Mouse (Mus musculus) kidney, postnatal 10 days (tissue): ENCODE data around the gene Pramef8.
"Not testable (repeated sequence)": the region's sequence is repeated elsewhere in the genome, so short reads cannot be mapped to it uniquely, and the experiment has no call there.

ENCODE experiments used
- DNase-seq: peaks from one replicate; pipeline ENCODE4 v3.0.0; 2021; ENCODE audit warnings: mixed read lengths

Gene Pramef8

DNA sequence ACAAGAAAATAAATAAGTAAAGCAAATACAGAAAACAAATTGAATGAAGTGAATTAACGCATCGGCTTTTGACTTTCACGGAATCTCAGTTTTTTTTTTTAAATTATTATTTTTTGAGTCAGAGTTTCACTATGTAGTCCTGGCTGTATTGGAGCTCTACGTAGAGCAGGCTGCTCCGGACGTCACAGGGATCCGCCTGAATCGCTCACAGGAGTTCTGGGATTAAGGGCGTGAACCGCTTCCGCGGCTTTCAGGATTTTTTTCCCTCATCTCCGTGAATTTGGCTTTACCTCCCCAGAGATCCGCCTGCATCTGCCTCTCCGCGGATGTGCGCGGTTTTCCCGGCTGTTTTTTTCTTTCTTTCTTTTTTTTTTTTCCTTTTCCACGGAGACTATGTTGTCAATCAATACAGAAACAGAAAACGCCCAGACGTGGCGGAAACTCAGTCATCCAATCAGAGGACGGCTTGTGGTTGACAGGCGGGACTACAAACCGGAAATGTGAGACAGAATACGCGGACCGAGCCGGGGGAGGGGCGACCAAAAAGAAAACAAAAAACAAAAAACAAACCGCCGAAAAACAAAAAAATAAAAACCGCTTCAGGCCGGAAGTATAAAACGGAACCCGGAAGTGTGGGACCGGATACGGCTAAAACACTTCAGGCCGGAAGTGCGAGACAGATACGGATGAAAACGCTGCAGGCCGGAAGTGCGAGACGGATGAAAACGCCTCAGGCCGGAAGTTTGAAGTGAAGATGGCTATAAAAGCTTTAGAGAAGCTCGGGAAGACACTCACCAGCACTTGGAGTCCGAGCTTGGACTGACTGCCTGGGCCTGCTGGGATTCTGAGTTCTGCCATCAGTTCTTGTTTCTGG is at the start of gene Pramef8:
TSS of gene Pramef8 (plus strand) at position 208 of the 874 bp plus-strand sequence.
- peak; percentile 94 for DNase-seq

DNA sequence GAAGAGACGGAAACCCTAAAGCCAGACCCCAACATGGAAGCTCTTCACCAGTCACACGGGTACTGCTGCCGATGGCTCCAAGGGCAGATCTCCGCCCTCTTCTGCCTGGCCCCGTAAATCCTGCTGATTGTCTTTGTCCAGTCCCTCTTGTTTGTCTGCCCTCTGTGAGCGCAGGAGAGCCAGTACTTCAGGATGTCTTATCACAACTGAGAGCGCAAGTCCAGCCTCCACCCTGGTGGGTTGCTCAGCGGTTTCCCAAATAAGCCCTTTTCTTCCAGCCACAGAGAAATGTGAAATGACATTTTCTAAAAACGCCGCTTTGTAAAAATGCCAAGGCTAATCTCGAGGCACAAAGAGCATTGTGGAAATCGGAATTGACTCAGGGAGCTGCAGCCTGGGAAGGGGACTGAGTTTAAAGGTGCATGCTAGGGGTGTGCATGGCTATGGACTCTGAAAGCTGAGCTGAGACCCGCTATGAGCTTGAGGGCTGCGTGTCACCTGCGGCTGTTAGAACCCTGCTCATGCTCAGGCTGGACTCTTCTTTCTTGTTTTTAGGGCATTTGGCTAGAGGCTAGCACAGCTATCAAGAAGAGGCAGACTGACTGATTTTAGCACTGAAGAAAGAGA is 45.7 kb upstream of the Pramef8 start:
- no peak for DNase-seq

GRCm38 (mm10) chr4:143379480-143379879 is 32.7 kb upstream of the Pramef8 start:
- DNase-seq: no peak

DNA sequence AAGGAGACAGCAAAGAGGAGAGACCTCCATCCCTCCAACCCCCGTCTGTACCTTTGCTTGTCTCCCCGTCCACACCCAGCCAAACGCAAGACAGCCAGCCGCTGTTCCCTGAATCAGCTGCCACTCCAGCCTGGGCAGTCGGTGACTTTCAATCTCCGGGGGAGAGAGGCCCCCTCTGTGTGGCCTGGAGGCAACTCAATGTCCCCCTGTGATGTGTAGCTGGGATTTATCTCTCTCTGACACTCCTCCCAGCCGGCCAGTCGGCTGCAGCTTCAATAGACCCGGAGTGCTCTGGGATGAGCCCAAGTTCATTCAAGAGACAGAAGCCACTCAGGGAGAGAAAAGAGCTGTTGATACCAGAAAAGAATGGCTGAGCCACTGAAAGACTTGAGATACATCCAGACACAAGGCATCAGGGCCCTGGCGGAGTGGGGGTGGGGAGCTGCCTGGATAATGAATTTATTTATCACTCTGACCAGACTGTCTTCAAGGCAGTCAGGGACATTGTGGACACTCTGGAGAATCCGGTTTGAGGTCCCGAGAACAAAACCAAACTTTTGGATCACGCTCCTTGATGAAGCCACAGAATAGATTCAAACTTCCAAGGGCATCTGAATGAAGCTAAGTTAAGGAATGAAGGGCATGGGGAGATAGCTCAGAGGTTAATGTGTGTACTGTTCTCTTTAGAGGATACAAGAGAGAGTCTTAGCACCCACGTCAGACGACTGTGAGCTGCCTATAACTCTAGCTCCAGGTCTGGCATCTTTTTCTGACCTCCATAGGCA is 32.1 kb upstream of the Pramef8 start:
- DNase-seq: peak; percentile 7

DNA sequence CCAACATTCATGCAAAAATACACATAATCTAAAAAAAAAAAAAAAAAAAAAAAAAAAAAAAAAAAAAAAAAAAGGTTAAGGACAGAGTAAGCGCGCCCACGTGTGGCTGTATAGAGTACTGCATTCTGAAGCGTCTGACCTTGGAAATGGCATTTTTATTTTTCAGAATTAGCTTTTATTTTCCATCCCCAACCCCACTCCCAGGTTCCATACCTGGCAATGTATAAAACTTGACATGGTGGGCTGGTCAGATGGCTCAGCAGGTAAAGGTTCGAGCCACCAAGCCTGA is 31.6 kb upstream of the Pramef8 start:
- DNase-seq: peak; percentile 71

DNA sequence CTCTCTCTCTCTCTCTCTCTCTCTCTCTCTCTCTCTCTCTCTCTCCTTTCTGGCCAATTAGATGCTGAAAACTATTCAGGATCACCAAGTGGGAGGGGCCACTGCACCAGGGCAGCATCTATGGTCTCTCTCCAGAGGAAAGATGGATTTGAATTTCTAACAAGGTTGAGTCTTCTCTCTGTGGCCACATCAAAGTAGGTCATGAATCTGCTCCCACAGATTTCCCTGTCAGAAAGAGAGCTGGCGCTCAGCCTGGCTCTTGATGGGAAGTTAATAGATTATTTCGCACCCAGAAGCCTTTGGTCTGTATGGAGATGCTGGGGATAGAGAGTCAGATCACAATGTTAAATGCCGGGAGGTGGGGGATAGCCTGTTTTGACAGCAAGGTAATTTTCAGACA is 30.1 kb upstream of the Pramef8 start:
- DNase-seq: no peak

DNA sequence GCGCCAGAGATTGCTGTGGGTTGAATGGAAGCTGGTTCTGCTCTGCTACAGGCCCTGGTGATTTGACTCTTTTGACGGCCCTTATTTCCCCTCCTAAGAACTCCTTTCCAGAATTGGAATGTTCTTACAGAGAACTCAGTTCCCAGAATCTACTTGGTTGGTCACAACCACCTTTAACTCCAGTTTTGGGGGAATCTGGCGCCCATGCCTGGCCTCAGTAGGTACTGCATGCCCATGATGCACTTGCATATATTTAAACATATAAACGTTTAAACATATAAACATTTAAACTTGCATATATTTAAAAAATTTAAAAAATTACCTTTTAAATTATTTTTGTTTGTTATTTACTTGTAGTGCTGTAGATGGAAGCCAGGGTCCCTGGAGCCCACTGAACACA is 28.6 kb upstream of the Pramef8 start:
- no peak for DNase-seq

- DNase-seq: peak; percentile 66
Measured at GRCm38 (mm10) chr4:143388955-143389702, 23.1 kb upstream of the Pramef8 start.

DNA sequence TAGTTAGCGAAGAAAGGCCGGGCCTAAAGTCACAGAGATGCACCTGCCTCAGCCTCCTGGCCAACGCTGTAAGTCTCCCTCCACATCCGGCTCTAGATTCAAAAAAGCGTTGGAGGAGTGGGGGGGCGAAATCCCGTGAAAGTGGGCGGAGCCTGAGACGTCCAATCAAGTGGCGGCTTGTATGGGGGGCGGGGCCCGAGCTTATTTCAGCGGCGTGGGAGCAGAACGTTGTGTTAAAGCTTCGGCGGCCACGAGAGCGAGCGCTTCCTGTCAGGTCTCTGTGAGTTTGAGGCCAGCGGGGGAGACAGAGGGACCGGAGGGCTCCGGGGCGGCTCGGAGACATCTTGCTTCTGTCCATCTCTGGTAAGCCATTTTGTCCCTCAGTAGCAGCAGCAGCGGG is 18.0 kb upstream of the Pramef8 start, which contains the start of gene Pramel1:
TSS of gene Pramel1 (plus strand) at position 248 of the 400 bp plus-strand sequence.
- no peak for DNase-seq

DNA sequence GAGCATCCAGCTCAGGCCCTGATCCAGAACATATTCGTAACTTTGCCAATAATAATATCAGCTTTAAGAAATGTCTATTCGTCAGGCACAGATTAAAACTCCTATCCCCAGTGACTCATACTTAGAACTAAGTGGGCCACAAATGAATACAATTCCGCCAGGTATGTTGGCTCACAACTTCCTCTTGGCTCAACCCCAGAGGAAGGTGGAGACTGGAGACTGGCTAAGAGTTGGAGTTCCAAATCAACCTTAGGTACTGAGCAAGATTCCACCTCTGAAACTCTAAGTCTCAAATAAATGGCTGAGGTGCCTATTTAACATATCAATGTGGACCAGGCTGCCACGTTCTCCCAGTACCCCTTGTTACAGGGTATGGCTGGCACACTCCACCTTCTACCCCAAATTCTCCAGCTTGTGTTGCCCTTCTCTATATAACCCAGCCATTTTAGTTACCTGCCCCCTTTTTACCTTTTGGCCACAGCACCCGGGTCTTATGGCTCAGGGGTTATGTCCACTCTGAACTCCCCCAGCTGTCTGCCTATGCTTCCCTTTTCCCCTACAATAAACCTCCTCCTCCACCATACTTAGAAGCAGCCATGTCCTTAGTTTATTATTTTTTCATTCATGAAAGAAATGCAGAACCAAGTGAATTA is 534 bp upstream of the Pramef8 start:
- no peak for DNase-seq

DNA sequence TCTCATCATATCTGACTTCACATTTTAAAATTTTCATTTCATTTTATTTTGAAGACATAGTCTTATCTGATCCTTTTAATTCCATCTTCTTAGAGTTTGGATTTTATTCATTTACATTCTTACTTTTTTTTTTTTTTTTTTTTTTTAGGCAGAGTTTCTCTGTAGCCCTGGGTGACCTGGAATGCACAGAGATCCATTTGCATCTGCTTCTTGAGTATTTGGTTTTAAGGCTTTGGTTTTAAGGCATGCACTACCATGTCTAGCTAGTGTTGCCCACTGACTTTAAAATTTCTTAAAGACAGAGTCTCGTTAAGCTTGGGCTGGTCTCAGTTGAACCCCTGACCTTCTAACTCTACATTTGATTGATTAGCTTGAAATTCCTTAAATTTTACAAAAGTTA is 1.4 kb downstream of the Pramef8 start:
- DNase-seq: no peak

- no peak for DNase-seq
Measured at GRCm38 (mm10) chr4:143414121-143414520, 1.9 kb downstream of the Pramef8 start.

DNA sequence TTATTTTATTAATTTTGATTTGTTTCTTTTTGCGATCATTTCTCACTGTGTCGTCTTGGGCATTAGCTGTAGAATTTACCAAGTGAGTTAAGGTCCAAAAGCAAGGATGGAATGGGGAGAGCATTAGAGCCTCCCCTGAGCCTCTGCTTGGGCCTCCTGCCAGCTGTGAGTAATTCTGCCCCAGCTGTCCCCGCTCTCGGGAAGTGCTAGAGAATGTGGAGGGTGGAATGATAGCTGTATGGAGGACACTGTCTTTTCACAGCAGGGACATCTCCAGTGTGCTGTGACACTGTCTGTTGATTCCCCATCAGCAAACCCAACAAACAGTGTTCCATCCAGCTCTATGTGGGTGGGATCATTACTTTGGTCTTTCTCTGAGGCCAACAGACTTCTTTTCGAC is 14.5 kb downstream of the Pramef8 start:
- DNase-seq: not testable (repeated sequence)

GRCm38 (mm10) chr4:143450224-143450623 is 38.0 kb downstream of the Pramef8 start, which contains the start of gene Oog4:
Gene Oog4 (minus strand): TSS chr4:143450324.
- no peak for DNase-seq
